Mouse (Mus musculus): ENCODE data around the gene Hmgxb4. TPM values are rescaled to one million over a fixed set of nuclear protein-coding genes. Genes with fewer than 3 reads are reported as not detected.

The Hmgxb4 gene
- total and polyA plus RNA-seq, 3 experiments = 21.8 to 32.6 TPM; not detected in 1

- TF ChIP-seq ZKSCAN1 (IDR thresholded peaks at IDR 0.05; ENCODE audit: low read depth, low read length) = no peak
- TF ChIP-seq MEF2A (IDR thresholded peaks at IDR 0.05; ENCODE audit: extremely low read depth, insufficient replicate concordance, low read depth, low read length, poor library complexity, severe bottlenecking) = no peak
- TF ChIP-seq ZMIZ1 (IDR thresholded peaks at IDR 0.05; ENCODE audit: low read depth, low read length) = no peak
- peak; percentile 64 for TF ChIP-seq SIN3A (IDR thresholded peaks at IDR 0.05; ENCODE audit: low read length)
- peak; percentile 90 for TF ChIP-seq RAD21 (IDR thresholded peaks at IDR 0.05; ENCODE audit: low read depth, low read length)
- TF ChIP-seq MYB (IDR thresholded peaks at IDR 0.05; ENCODE audit: low read depth, low read length) = no peak
- TF ChIP-seq POLR2AphosphoS2 (IDR thresholded peaks at IDR 0.05; ENCODE audit: low read length) = no peak
- no peak for TF ChIP-seq UBTF (IDR thresholded peaks at IDR 0.05; ENCODE audit: borderline replicate concordance, insufficient read depth, low read depth, low read length)
- peak; percentile 62; the same call in 1 of the 2 replicates for TF ChIP-seq BHLHE40 (IDR thresholded peaks at IDR 0.05; ENCODE audit: borderline replicate concordance, low read depth, low read length)
- TF ChIP-seq SMC3 (IDR thresholded peaks at IDR 0.05; ENCODE audit: low read depth, low read length) = peak; percentile 88
- no peak for TF ChIP-seq CHD2 (IDR thresholded peaks at IDR 0.05; ENCODE audit: low read length)
- peak; percentile 80 for TF ChIP-seq MXI1 (IDR thresholded peaks at IDR 0.05; ENCODE audit: low read depth, low read length)
- TF ChIP-seq HCFC1 (IDR thresholded peaks at IDR 0.05; ENCODE audit: low read depth, low read length) = no peak
- TF ChIP-seq TBP (IDR thresholded peaks at IDR 0.05; ENCODE audit: low read depth, low read length) = no peak
- TF ChIP-seq NRF1 (IDR thresholded peaks at IDR 0.05; ENCODE audit: insufficient read depth, low read depth, low read length, poor library complexity, severe bottlenecking) = no peak
Observed at GRCm38 (mm10) chr8:75071627-75072346, 78.6 kb downstream of the Hmgxb4 start (continued).

DNA sequence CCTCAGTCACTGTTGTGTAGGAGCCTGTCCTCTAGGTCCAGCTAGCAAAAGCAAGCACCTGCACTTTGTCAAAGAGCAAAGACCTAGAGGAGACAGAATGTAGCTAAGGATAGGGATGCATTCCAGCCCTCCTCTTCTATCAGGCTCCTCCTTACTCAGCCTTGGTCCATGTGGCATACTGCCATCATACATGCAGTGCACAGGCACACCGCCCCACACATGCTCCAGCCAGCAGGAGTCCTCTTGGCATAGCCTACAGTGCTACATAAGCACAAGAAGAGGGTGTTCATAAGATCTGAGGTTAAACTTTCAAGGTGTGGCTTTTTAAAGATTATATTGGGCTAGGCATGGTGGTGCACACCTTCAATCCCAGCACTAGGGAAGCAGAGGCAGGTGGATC is 81.7 kb downstream of the Hmgxb4 start:
- Histone ChIP-seq H3K27me3 (ENCODE audit: control insufficient read depth in 1 of 2, insufficient read depth in 2 of 2, low read length in 2 of 2) (no peaks in the 10 kb centered on the region), H3K9ac (ENCODE audit: control insufficient read depth, low read depth, low read length, poor library complexity, severe bottlenecking) (no peak overlapping the region), H3K79me2 (ENCODE audit: control insufficient read depth, insufficient read depth, low read length, poor library complexity) (no peaks in the 10 kb centered on the region), H3K9me3 (replicated peaks; ENCODE audit: insufficient read depth, low read length) (no peaks in the 10 kb centered on the region), H3K27ac (ENCODE audit: control insufficient read depth, low read depth, low read length) (no peak overlapping the region), H3K4me3 (ENCODE audit: control insufficient read depth in 1 of 2, insufficient read depth in 1 of 2, low read depth in 2 of 2, low read length in 2 of 2) (no peak overlapping the region), H3K4me1 (ENCODE audit: control insufficient read depth in 1 of 2, insufficient read depth in 2 of 2, low read length in 2 of 2) (no peaks in the 10 kb centered on the region; a peak in 1 of 4 replicates), H3K36me3 (ENCODE audit: control insufficient read depth in 1 of 2, insufficient read depth in 2 of 2, low read length in 2 of 2) (no peaks in the 10 kb centered on the region)
- DNase-seq (ENCODE audit: low read depth, low spot score) = no peak
- TF ChIP-seq GATA1 (IDR thresholded peaks at IDR 0.05; ENCODE audit: low read depth, low read length) (no peak), POLR2AphosphoS2 (IDR thresholded peaks at IDR 0.05; ENCODE audit: low read length) (no peak), EP300 (IDR thresholded peaks at IDR 0.05; ENCODE audit: low read depth in 1 of 2, low read length in 2 of 2) (no peak), MXI1 (IDR thresholded peaks at IDR 0.05; ENCODE audit: low read depth, low read length) (no peak), MAX (IDR thresholded peaks at IDR 0.05; ENCODE audit: low read length) (no peak), ELF1 (IDR thresholded peaks at IDR 0.05; ENCODE audit: low read depth, low read length) (no peak), ZC3H11A (IDR thresholded peaks at IDR 0.05; ENCODE audit: low read depth, low read length) (no peak), E2F4 (IDR thresholded peaks at IDR 0.05; ENCODE audit: borderline replicate concordance, low read depth, low read length) (no peak)
